Mouse (Mus musculus) forebrain, postnatal 0 days (tissue): ENCODE data around the gene Foxe3. TPM values are rescaled to one million over a fixed set of nuclear protein-coding genes. Genes with fewer than 3 reads are reported as not detected.

Source experiments
- ATAC-seq: fragments of 200-750 bp; cut with Nextera tagmentation; 2 replicates; pipeline ENCODE4 v1.8.0; 2017; ENCODE audit warnings: mild to moderate bottlenecking, moderate library complexity
- DNase-seq: peaks from one replicate; pipeline ENCODE4 v3.0.0-alpha.2; 2015
- H3K27ac ChIP-seq: fragments of 300-500 bp; sonication (generic); 2 replicates; pipeline ENCODE4 v1.5.1; 2014; ENCODE audit warnings: low read depth, mild to moderate bottlenecking, antibody characterized with exemption, low read length, moderate library complexity, mixed read lengths
- H3K27me3 ChIP-seq: fragments of 300-500 bp; sonication (generic); 2 replicates; pipeline ENCODE4 v1.6.1; 2014; ENCODE audit warnings: mild to moderate bottlenecking, low read length, mixed read lengths; ENCODE audit not compliant: insufficient read depth
- H3K36me3 ChIP-seq: fragments of 300-500 bp; sonication (generic); 2 replicates; pipeline ENCODE4 v1.6.1; 2014; ENCODE audit warnings: mild to moderate bottlenecking, moderate library complexity; ENCODE audit not compliant: insufficient read depth
- H3K4me1 ChIP-seq: fragments of 300-500 bp; sonication (generic); 2 replicates; pipeline ENCODE4 v1.6.1; 2014; ENCODE audit warnings: antibody characterized with exemption; ENCODE audit not compliant: insufficient read depth
- H3K4me2 ChIP-seq: fragments of 300-500 bp; sonication (generic); 2 replicates; pipeline ENCODE4 v1.6.1; 2014; ENCODE audit warnings: low read depth, mild to moderate bottlenecking, moderate library complexity
- H3K4me3 ChIP-seq: fragments of 300-500 bp; sonication (generic); 2 replicates; pipeline ENCODE4 v1.5.1; 2014; ENCODE audit warnings: low read depth, low read length, mixed read lengths
- H3K9ac ChIP-seq: fragments of 300-500 bp; sonication (generic); 2 replicates; pipeline ENCODE4 v1.6.1; 2014; ENCODE audit warnings: mild to moderate bottlenecking
- H3K9me3 ChIP-seq: fragments of 300-500 bp; sonication (generic); 2 replicates; pipeline ENCODE4 v1.6.1; 2016; ENCODE audit warnings: low read length
- CTCF ChIP-seq: sonication (generic); IDR thresholded peaks from 2 replicates; pipeline ENCODE4 v1.5.1; 2016; ENCODE audit warnings: antibody characterized with exemption, control low read depth, low read depth
- WGBS: fragments of 180-500 bp; shearing (Covaris S2); extraction: QIAGEN DNeasy Blood & Tissue Kit; methylation state at CpG from one replicate; pipeline ENCODE4 v1.1.7; 2014; 5-methylcytosine and 5-hydroxymethylcytosine counted together
- polyA plus RNA-seq: library from polyadenylated mRNA; unstranded; fragments of >200 nt; fragmentation: Nextera tagmentation; extraction: Ambion mirVana; gene quantifications from 2 replicates; pipeline ENCODE4 v1.2.1, GENCODE M21; 2015
- total RNA-seq: library from RNA; depleted of rRNA; stranded (reverse); fragments of >200 nt; gene quantifications from 2 replicates; pipeline ENCODE4 v1.2.3, GENCODE M21; 2014

Foxe3 gene
- total and polyA plus RNA-seq, 2 experiments from 2014 or later, result not detected

DNA sequence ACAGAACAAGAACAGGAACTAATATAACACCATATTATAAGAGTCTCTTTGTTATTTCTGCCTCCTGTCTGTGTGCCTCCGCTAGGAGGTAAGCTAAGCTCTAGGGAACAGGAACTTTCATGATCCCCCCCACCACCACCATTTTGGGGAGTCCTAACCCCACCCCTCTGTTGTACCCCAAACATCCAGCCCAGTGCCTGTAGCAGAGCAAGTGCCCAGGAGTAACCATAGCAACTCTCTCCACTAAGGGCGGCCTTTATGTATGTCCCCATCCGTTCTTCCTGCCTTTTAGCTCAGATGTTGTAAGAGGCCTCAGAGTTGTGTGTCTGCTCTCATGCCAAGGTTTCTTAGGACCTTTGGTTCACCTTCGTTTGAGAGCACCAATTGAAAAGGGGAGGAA is 16.3 kb upstream of the Foxe3 start:
- Histone ChIP-seq H3K4me3 (no peak overlapping the region), H3K27me3 (0 out of 2 replicates have a peak, but pooled peaks cover 7% of the 10 kb centered on the region), H3K9me3 (no peaks in the 10 kb centered on the region), H3K27ac (no peak overlapping the region), H3K4me1 (no peaks in the 10 kb centered on the region), H3K36me3 (no peaks in the 10 kb centered on the region), H3K9ac (no peak overlapping the region), H3K4me2 (no peak overlapping the region)
- DNase-seq (no peak), ATAC-seq (no peak; the same call in 1 of the 2 replicates)
- no peak for TF ChIP-seq CTCF
- WGBS, result 29% methylated on average over 4 of the region's 4 CpGs

DNA sequence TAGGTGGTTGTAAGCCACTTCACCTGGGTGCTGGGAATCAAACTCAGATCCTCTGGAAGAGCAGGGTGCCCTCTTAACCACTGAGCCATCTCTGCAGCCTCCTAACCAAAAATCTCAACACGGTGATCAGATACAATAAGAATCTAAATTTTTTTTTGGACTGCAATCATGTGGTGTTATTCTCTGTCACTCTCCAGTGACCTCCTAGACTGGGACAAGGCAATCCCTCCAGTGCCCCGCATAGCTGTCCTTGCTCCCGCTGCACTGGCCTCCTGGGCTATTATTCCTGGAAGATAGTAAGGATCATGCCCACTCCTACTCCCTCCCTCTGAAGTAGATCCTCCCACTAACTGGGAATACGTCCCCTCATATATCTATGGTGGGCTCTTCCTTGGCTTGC is 15.5 kb upstream of the Foxe3 start:
- no peak for ATAC-seq
- Histone ChIP-seq H3K4me1 (no peaks in the 10 kb centered on the region), H3K27me3 (no peaks in the 10 kb centered on the region), H3K9me3 (no peaks in the 10 kb centered on the region), H3K9ac (no peak overlapping the region), H3K4me2 (no peak overlapping the region), H3K36me3 (no peaks in the 10 kb centered on the region), H3K27ac (no peak overlapping the region), H3K4me3 (no peak overlapping the region)
- WGBS, result 86% methylated on average over 4 of the region's 4 CpGs
- TF ChIP-seq CTCF, result no peak
- no peak for DNase-seq

DNA sequence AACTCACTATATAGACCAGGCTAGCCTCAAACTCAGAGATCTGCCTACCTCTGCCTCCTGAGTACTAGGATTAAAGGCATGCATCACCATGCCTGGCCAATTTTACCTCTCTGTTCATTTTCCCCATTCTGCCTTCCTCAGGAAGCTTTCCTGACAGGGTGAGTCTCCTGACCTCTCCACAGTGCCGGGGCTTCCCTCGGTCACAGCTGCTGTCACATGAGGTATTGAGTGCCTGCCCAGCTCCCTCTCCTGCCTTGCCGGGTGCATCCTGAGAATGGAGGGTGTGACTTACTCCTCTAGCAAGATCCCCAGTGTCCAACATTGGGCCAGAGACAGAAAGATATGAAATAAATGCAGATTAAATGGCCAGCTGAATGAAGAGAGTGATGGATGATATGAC is 12.4 kb upstream of the Foxe3 start:
- 70% methylated on average over 3 of the region's 3 CpGs for WGBS

DNA sequence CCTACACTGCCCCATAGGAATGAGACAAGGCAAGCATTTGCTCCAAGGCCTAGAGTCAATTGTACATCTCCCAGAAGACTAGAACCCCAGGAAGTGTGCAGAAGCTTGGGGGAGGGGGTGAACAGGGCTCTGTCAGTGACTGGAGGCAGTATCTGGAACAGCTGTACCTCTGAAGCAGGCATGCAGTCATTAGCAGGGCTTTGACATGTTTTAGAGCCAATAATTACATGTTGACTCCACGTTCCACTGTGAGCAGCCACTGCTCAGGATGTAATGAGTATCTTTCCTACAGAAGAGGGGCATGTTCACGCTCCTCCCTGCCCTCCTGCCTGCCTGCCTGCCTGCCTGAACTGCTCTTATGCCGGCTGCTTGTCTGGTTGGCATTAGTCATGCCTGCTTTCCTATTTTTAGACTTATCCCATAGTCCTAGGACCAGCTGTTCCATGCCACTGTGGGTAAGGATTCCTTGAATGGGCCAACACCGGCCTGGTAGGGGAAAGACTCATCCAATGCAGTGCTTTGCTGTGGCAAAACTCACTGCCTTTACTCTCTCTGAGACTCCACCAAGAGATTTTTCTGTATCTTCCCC is 11.7 kb upstream of the Foxe3 start:
- no peaks in the 10 kb centered on the region for H3K9me3 ChIP-seq
- WGBS, result 51% methylated on average over 4 of the region's 4 CpGs

More for the DNA sequence above, 12.4 kb upstream of the Foxe3 start:
- Histone ChIP-seq H3K4me1 (no peaks in the 10 kb centered on the region), H3K9ac (no peak overlapping the region), H3K4me3 (no peak overlapping the region), H3K27ac (no peak overlapping the region), H3K36me3 (no peaks in the 10 kb centered on the region), H3K4me2 (no peak overlapping the region), H3K9me3 (no peaks in the 10 kb centered on the region), H3K27me3 (no peaks in the 10 kb centered on the region)
- ATAC-seq, result no peak
- TF ChIP-seq CTCF, result no peak
- no peak for DNase-seq

DNA sequence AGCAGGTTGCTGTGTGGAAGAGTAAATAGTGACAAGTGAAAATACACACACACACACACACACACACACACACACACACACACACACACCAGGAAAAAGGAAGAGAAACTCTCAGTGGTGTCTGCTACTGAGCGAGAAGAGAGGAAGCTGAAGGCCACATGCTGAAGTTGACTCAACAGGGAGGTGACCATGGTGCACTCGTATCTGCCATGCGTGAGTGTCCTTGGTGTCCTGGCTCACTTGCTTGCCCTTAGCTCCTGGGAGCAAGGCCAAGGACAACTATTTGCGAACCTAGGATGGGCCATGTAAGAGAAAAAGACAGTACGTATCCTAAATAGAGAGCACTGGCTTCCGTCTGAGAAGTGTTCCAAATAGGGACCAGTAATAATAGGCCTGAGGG is 8.4 kb upstream of the Foxe3 start:
- whole genome bisulfite sequencing, result 89% methylated on average over 6 of the region's 6 CpGs
- no peak overlapping the region for H3K9ac ChIP-seq
- H3K9me3 ChIP-seq, result no peaks in the 10 kb centered on the region
- H3K27me3 ChIP-seq, result no peaks in the 10 kb centered on the region
- no peak for ATAC-seq
- DNase-seq, result no peak
- no peak overlapping the region for H3K4me2 ChIP-seq
- no peak overlapping the region for H3K4me3 ChIP-seq
- no peak overlapping the region for H3K27ac ChIP-seq
- H3K4me1 ChIP-seq, result no peaks in the 10 kb centered on the region
- TF ChIP-seq CTCF, result no peak
- no peaks in the 10 kb centered on the region for H3K36me3 ChIP-seq

More for the DNA sequence above, 11.7 kb upstream of the Foxe3 start:
- Histone ChIP-seq H3K9ac (no peak overlapping the region), H3K4me3 (no peak overlapping the region), H3K4me1 (no peaks in the 10 kb centered on the region), H3K27ac (no peak overlapping the region), H3K27me3 (no peaks in the 10 kb centered on the region), H3K36me3 (no peaks in the 10 kb centered on the region), H3K4me2 (no peak overlapping the region)
- TF ChIP-seq CTCF, result no peak
- ATAC-seq (peak; percentile 66), DNase-seq (no peak)

DNA sequence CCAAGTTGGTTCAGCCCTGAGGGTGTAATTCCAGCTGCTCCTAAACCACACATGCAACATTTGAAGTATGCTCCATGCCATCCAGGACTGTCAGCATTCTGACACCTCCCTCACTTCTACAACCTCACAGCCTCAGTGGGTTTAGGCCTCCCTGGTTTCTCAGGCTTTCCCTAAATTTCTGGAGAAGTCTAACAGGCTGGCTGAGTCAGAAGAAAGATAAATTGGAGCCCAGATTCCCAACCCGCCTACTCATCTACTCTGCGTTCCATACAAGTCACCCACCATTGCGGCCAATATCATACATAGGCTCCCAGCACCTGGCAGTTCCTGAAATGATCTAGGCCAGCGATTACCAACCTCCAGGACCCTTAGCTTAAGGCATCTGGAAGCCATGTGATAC is 6.9 kb upstream of the Foxe3 start:
- Histone ChIP-seq H3K9me3 (no peaks in the 10 kb centered on the region), H3K4me3 (no peak overlapping the region), H3K27ac (no peak overlapping the region), H3K4me1 (no peaks in the 10 kb centered on the region), H3K4me2 (no peak overlapping the region), H3K9ac (no peak overlapping the region), H3K36me3 (no peaks in the 10 kb centered on the region), H3K27me3 (peaks cover 8% of the 10 kb centered on the region)
- 89% methylated on average over 4 of the region's 4 CpGs for WGBS
- TF ChIP-seq CTCF, result no peak
- DNase-seq (no peak), ATAC-seq (no peak)

DNA sequence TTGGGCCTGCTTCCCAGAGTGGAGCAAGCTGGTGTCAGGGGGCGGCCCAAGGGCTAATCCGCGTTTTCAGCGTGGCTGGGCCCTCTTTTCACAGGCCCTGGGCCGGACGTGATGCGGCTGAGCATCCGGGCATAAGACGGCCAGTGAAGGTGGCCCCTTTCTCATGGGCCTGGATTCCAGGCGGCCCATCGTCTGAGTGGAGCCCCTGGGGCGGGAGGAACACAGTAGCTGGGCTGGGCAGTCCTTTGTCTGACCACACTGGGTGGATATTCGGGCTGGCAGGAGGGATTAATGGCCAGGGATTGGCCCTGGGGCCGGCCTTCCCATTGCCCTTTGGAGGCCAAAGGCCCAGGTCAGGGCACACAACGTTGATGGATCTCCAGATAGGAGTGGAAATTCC is 3.3 kb upstream of the Foxe3 start:
- WGBS, result 16% methylated on average over 15 of the region's 15 CpGs
- no peak for DNase-seq
- H3K4me2 ChIP-seq, result no peak overlapping the region
- no peak overlapping the region for H3K9ac ChIP-seq
- H3K27ac ChIP-seq, result no peak overlapping the region
- TF ChIP-seq CTCF, result no peak
- no peaks in the 10 kb centered on the region for H3K9me3 ChIP-seq
- no peak overlapping the region for H3K4me3 ChIP-seq
- H3K36me3 ChIP-seq, result no peaks in the 10 kb centered on the region
- ATAC-seq, result no peak
- no peaks in the 10 kb centered on the region for H3K4me1 ChIP-seq
- peaks cover 44% of the 10 kb centered on the region for H3K27me3 ChIP-seq
